Mouse (Mus musculus) testis, adult 2 months (tissue): ENCODE data around the gene Hnf1a.

ENCODE experiments used
- CTCF ChIP-seq: fragments of 200-500 bp; IDR thresholded peaks from 2 replicates; pipeline ENCODE4 v1.5.1; 2012; ENCODE audit warnings: low read depth, mild to moderate bottlenecking, inconsistent platforms, low read length, moderate library complexity; ENCODE audit not compliant: control insufficient read depth, insufficient read depth, insufficient replicate concordance
- POLR2A ChIP-seq: fragments of 200-500 bp; IDR thresholded peaks from 2 replicates; pipeline ENCODE4 v1.6.1; 2012; ENCODE audit warnings: low read depth, mild to moderate bottlenecking, inconsistent platforms, low read length, moderate library complexity; ENCODE audit not compliant: control insufficient read depth

GRCm38 (mm10) chr5:115014570-115014969 lies 43.7 kb upstream of the Hnf1a start:
- TF ChIP-seq CTCF (no peak), POLR2A (no peak)
